Mouse (Mus musculus) forebrain, embryonic 14.5 days (tissue): ENCODE data around the gene Ccl2. TPM values are rescaled to one million over a fixed set of nuclear protein-coding genes. Genes with fewer than 3 reads are reported as not detected.

Experiments
- ATAC-seq: fragments of 200-750 bp; cut with Nextera tagmentation; 2 replicates; pipeline ENCODE4 v1.8.0; 2017; ENCODE audit warnings: mild to moderate bottlenecking, moderate library complexity
- DNase-seq: peaks from one replicate; pipeline ENCODE4 v3.0.0-alpha.2; 2015; ENCODE audit warnings: low spot score
- H3K27ac ChIP-seq: fragments of 300-500 bp; sonication (generic); 2 replicates; pipeline ENCODE4 v1.5.1; 2014; ENCODE audit warnings: low read depth, mild to moderate bottlenecking, control low read depth, low read length, moderate library complexity
- H3K27me3 ChIP-seq: fragments of 300-500 bp; sonication (generic); replicated peaks from 2 replicates; pipeline ENCODE4 v1.6.1; 2014; ENCODE audit warnings: low read length, control low read depth, mixed read lengths; ENCODE audit not compliant: control insufficient read depth, insufficient read depth
- H3K36me3 ChIP-seq: fragments of 300-500 bp; sonication (generic); 2 replicates; pipeline ENCODE4 v1.6.1; 2014; ENCODE audit warnings: low read length, control low read depth; ENCODE audit not compliant: control insufficient read depth, insufficient read depth
- H3K4me1 ChIP-seq: fragments of 300-500 bp; sonication (generic); 2 replicates; pipeline ENCODE4 v1.6.1; 2014; ENCODE audit warnings: antibody characterized with exemption, low read length, control low read depth; ENCODE audit not compliant: control insufficient read depth, insufficient read depth
- H3K4me2 ChIP-seq: fragments of 300-500 bp; sonication (generic); 2 replicates; pipeline ENCODE4 v1.6.1; 2014; ENCODE audit warnings: mild to moderate bottlenecking, control low read depth, low read length
- H3K4me3 ChIP-seq: fragments of 300-500 bp; sonication (generic); 2 replicates; pipeline ENCODE4 v1.5.1; 2014; ENCODE audit warnings: low read depth, low read length, control low read depth
- H3K9ac ChIP-seq: fragments of 300-500 bp; sonication (generic); 2 replicates; pipeline ENCODE4 v1.6.1; 2014; ENCODE audit warnings: mild to moderate bottlenecking, low read length, control low read depth, moderate library complexity
- H3K9me3 ChIP-seq: fragments of 300-500 bp; sonication (generic); replicated peaks from 2 replicates; pipeline ENCODE4 v1.6.1; 2016; ENCODE audit warnings: low read length, control low read depth, mixed read lengths; ENCODE audit not compliant: control insufficient read depth
- WGBS: fragments of 180-500 bp; shearing (Covaris S2); extraction: QIAGEN DNeasy Blood & Tissue Kit; methylation state at CpG from one replicate; pipeline ENCODE4 v1.1.7; 2014; 5-methylcytosine and 5-hydroxymethylcytosine counted together
- polyA plus RNA-seq: library from polyadenylated mRNA; unstranded; fragments of >200 nt; fragmentation: Nextera tagmentation; extraction: Ambion mirVana; gene quantifications from 2 replicates; pipeline ENCODE4 v1.2.1, GENCODE M21; 2014

Ccl2 gene
- polyA plus RNA-seq, 1 experiment from 2014 or later, result 0.93 TPM

DNA sequence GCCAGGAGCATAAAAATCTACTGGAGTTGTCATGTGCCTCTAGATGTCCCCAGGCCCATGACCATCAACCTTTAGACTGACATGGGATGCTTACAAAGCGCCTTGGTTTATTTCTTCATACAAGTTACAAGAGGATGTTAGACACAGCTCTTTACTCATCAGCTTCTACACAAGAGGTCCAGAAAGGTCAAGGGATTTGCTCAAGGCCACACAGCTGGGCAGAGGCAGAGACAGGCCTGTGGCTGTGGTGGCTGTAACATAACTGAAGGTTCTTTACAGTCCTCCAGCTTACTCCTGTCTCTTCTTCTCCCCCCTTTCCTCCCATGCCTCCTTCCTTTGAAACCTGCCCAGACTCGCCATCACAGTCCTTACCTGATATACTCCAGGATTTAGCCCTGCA is 5.2 kb upstream of the Ccl2 start:
- H3K4me1 ChIP-seq, result peaks cover 4% of the 10 kb centered on the region; the same call in 1 of the 2 replicates
- DNase-seq, result no peak
- no peaks in the 10 kb centered on the region for H3K9me3 ChIP-seq
- H3K27me3 ChIP-seq, result no peaks in the 10 kb centered on the region
- no peak overlapping the region for H3K4me2 ChIP-seq
- H3K4me3 ChIP-seq, result no peak overlapping the region
- no peak overlapping the region for H3K27ac ChIP-seq
- no peak overlapping the region for H3K9ac ChIP-seq
- WGBS, result 76% methylated on average over 2 of the region's 2 CpGs
- ATAC-seq, result no peak
- no peaks in the 10 kb centered on the region for H3K36me3 ChIP-seq

DNA sequence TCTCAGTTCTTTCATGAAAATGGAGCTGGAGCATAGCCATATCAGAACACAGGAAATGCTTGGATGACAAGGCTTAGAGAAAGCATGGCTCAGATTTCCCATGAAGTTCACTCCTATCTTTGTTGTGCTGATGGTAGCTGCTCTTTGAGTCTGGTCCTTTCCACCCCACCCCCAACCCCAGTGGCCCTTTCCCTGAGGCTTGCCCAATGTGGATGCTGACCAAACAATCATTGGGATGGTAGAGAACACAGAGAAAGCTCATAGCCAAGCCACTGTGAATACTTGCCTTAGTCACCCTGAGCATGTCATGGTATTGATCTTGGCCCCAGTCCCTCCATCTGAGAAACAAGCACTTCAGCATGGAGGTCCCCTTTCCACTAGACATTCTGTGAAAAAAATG is 3.2 kb upstream of the Ccl2 start:
- H3K36me3 ChIP-seq, result no peaks in the 10 kb centered on the region
- no peaks in the 10 kb centered on the region for H3K9me3 ChIP-seq
- H3K27ac ChIP-seq, result no peak overlapping the region
- H3K27me3 ChIP-seq, result no peaks in the 10 kb centered on the region
- ATAC-seq (no peak), DNase-seq (no peak)
- no peak overlapping the region for H3K4me3 ChIP-seq
- H3K4me1 ChIP-seq, result peaks cover 4% of the 10 kb centered on the region; the same call in 1 of the 2 replicates
- no peak overlapping the region for H3K4me2 ChIP-seq
- no peak overlapping the region for H3K9ac ChIP-seq

DNA sequence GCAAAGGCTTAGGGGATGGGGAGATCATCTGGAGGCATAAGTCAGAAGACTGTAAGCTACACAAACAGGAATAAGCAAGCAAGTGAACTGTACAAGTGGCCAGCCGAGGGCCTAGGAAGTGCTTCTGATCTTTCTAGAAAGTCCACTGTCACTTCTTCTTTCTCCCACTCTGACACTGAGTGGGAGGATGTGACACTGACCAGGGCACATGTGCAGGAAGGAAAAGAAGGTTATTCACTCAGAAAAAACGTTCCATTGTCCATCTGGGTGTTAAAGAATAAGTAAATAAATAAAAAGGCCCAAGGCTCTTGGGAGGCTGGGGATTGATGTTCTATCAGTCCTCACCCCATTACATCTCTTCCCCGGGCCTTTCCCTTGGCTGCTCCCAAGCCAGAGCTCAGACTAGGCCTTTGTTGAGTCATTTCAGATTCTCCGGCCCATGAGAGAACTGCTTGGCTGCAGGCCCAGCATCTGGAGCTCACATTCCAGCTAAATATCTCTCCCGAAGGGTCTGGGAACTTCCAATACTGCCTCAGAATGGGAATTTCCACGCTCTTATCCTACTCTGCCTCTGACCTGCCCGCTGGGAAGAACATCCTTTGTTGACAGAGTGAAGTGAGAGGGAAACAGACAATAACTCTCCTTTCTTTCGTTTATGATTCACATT is 2.6 kb upstream of the Ccl2 start:
- Histone ChIP-seq H3K4me1 (peaks cover 4% of the 10 kb centered on the region; the same call in 1 of the 2 replicates), H3K4me3 (no peak overlapping the region), H3K9me3 (no peaks in the 10 kb centered on the region), H3K9ac (no peak overlapping the region), H3K4me2 (no peak overlapping the region), H3K27me3 (no peaks in the 10 kb centered on the region), H3K27ac (no peak overlapping the region), H3K36me3 (no peaks in the 10 kb centered on the region)
- 51% methylated on average over 8 of the region's 8 CpGs for WGBS
- peak; percentile 45 for DNase-seq
- no peak for ATAC-seq

DNA sequence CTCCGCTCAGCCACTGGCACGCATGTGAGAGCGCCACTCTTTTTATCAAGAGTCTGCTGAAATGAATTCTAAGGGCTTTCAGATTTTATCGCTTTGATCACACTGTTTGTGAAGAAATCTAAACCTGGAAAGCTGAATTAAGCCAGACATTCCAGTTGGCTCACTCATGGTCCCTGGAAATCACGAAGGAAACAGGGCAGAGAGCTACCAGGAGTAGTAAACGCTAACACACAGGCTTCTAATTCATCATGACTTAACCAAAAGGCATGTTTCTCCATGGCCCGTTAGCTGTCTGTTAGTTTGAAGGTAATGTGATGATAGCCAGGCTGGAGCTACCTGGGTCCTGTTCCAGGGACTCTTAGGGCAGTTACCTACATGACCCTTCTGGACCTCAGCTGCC is 925 bp upstream of the Ccl2 start:
- no peaks in the 10 kb centered on the region for H3K9me3 ChIP-seq
- H3K4me3 ChIP-seq, result no peak overlapping the region
- ATAC-seq (no peak), DNase-seq (no peak)
- no peak overlapping the region for H3K27ac ChIP-seq
- no peak overlapping the region for H3K4me2 ChIP-seq
- WGBS, result 87% methylated on average over 7 of the region's 7 CpGs
- H3K4me1 ChIP-seq, result peaks cover 4% of the 10 kb centered on the region; the same call in 1 of the 2 replicates
- H3K36me3 ChIP-seq, result no peaks in the 10 kb centered on the region
- H3K27me3 ChIP-seq, result no peaks in the 10 kb centered on the region
- no peak overlapping the region for H3K9ac ChIP-seq

DNA sequence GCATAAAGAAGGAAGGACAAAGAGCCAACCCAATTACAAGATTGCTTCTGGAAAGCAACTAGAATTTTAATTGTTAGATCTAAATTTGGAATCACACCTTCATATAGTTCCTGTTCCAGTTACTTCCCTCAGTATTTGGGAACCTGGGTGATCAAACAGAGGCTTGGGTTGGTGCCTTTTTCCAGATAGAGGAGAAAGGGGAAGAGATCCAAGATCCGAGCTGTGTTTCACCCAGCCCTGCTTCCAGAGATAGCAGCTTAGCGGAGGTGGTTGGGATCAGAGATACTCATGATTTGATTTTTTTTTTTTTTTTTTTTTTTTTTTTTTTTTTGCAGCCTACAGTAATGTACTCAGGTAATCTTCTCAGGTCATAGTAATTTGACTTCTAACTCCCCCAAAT is 486 bp downstream of the Ccl2 start:
- peaks cover 4% of the 10 kb centered on the region; the same call in 1 of the 2 replicates for H3K4me1 ChIP-seq
- no peaks in the 10 kb centered on the region for H3K36me3 ChIP-seq
- H3K27ac ChIP-seq, result no peak overlapping the region
- WGBS, result 92% methylated on average over 2 of the region's 2 CpGs
- H3K27me3 ChIP-seq, result no peaks in the 10 kb centered on the region
- H3K4me2 ChIP-seq, result no peak overlapping the region
- DNase-seq (no peak), ATAC-seq (no peak)
- no peak overlapping the region for H3K4me3 ChIP-seq
- H3K9ac ChIP-seq, result no peak overlapping the region
- H3K9me3 ChIP-seq, result no peaks in the 10 kb centered on the region

DNA sequence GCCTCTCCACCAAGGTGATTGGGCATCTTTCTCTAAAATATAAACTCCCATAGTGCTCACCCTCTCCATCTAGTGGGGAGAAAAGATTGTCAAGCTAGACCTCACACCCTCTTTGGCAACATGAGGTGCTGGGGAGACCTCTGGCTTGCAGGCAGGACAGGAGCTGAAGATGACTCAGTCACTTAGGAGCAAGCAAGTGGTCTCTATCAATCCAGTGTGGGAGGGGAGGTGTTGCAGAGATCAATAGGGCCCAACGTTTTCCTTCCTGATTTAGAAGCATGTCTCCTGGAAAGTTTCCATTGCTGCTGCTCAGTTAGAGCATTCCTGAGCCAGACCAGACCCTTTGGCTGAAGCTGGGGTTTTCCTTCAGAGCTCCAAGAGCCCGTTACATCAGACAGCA is 3.2 kb downstream of the Ccl2 start, which contains the start of gene Gm17268:
Gene Gm17268, minus strand, starts transcription at position 28 of the 400 bp plus-strand sequence.
- DNase-seq (no peak), ATAC-seq (no peak)
- Histone ChIP-seq H3K9me3 (no peaks in the 10 kb centered on the region), H3K9ac (no peak within 1 kb of the TSS), H3K36me3 (no peaks in the 10 kb centered on the region), H3K4me1 (no peaks in the 10 kb centered on the region), H3K27ac (no peak within 1 kb of the TSS), H3K4me3 (no peak within 1 kb of the TSS), H3K4me2 (no peak within 1 kb of the TSS), H3K27me3 (no peaks in the 10 kb centered on the region)
- WGBS, result 54% methylated on average over 2 of the region's 2 CpGs

DNA sequence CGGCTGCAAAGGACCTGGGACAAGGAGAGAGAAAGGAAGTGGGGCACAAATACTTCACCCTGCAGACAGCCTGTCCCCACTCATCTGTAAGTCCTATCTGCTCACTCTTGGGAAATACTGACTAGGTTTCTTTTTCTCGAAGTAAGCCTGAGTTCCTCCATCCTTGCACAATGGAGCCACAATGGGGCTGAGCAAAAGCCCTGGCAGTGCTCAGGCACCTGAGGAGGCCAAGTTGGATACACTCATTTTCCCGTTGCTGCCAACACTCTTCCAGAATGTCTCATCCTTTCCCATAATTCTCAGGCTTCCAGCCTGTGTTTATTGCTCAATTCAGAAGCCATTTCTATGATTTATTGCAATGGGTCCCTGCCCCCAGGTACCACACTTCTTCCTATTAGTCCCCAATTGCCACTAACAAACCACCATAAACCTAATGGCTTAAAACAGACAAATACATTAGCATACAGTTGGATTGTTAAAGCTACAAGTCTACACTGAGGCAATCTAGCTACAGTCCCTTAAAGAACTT is 3.8 kb downstream of the Ccl2 start:
- Histone ChIP-seq H3K36me3 (no peaks in the 10 kb centered on the region), H3K9ac (no peak overlapping the region), H3K27me3 (no peaks in the 10 kb centered on the region), H3K27ac (no peak overlapping the region), H3K4me1 (no peaks in the 10 kb centered on the region), H3K4me3 (no peak overlapping the region), H3K4me2 (no peak overlapping the region), H3K9me3 (no peaks in the 10 kb centered on the region)
- ATAC-seq, result no peak
- 80% methylated on average over 3 of the region's 3 CpGs for WGBS
- DNase-seq, result no peak

DNA sequence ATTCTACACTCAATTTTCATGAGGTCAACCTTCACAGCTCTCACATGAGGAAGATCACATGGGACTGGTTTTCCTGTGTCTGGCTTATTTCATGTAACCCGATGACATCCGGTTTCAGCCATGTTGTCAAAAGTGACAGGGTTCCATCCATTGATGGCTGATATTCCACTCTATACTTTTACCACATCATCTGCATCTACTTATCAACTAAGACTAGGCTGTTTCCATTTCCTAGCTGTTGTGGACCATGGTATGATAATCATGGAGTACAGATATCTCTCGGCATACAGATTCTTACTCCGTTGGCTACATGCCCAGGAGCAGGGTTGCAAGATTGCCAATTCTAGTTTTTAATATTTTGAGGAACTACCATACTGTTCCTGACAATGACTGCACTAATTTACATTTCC is 6.3 kb downstream of the Ccl2 start:
- 91% methylated on average over 4 of the region's 4 CpGs for WGBS
- Histone ChIP-seq H3K27me3 (no peaks in the 10 kb centered on the region), H3K9me3 (no peaks in the 10 kb centered on the region), H3K27ac (no peak overlapping the region), H3K9ac (no peak overlapping the region), H3K4me3 (no peak overlapping the region), H3K4me2 (no peak overlapping the region), H3K36me3 (no peaks in the 10 kb centered on the region), H3K4me1 (no peaks in the 10 kb centered on the region)
- DNase-seq (peak; percentile 20), ATAC-seq (no peak)

DNA sequence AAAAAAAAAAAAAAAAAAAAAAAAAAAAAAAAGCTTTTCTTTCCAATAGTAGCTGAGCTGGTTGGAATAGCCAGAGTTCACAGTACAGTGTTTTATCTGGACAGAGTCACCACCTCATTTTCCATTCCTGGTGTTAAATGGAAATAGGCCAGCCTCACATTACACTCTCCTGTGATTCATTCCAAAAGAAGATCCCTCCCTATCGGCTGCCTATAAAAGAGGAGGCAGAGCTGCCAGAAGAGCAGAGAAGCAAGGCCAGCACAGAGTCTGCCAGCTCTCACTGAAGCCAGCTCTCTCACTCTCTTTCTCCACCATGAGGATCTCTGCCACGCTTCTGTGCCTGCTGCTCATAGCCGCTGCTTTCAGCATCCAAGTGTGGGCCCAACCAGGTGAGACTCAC is 10.1 kb downstream of the Ccl2 start, which contains the start of gene Ccl7:
Gene Ccl7, plus strand, starts transcription at position 242 of the 400 bp plus-strand sequence.
- DNase-seq (peak; percentile 31), ATAC-seq (no peak)
- no peak within 1 kb of the TSS for H3K27ac ChIP-seq
- 68% methylated on average over 3 of the region's 3 CpGs for WGBS
- no peaks in the 10 kb centered on the region for H3K36me3 ChIP-seq
- no peaks in the 10 kb centered on the region for H3K27me3 ChIP-seq
- no peaks in the 10 kb centered on the region for H3K9me3 ChIP-seq
- H3K9ac ChIP-seq, result no peak within 1 kb of the TSS
- no peak within 1 kb of the TSS for H3K4me3 ChIP-seq
- no peak within 1 kb of the TSS for H3K4me2 ChIP-seq
- no peaks in the 10 kb centered on the region for H3K4me1 ChIP-seq
